Mouse (Mus musculus): ENCODE data around the gene Rdh16f2. TPM values are rescaled to one million over a fixed set of nuclear protein-coding genes. Genes with fewer than 3 reads are reported as not detected.
"Not testable (repeated sequence)": the region's sequence is repeated elsewhere in the genome, so short reads cannot be mapped to it uniquely, and the experiment has no call there.

Rdh16f2 gene
- total RNA-seq, 2 experiments from 2014 or later = not detected

DNA sequence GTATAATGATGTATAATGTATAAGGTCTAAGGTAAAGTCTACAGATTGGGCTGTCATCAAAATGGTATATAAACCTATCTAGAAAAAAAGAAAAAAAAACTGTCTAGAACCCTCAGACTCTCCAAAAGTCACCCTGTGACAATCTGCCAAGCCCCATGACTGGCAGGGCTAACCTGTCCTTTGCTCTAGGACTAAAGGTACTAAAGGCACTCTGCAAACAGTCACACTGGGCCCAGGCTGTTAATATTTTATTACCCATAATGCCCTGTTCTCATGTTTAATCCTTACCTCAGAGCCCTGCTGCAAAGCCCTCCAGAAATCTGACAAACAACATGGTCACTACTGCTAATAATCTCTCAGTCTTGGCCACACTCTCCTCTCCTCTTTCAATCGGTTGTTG, 20.3 kb downstream of the Rdh16f2 start:
- ATAC-seq (replicated peaks; ENCODE audit: low FRiP score, low TSS enrichment, poor library complexity, severe bottlenecking) = no peak

DNA sequence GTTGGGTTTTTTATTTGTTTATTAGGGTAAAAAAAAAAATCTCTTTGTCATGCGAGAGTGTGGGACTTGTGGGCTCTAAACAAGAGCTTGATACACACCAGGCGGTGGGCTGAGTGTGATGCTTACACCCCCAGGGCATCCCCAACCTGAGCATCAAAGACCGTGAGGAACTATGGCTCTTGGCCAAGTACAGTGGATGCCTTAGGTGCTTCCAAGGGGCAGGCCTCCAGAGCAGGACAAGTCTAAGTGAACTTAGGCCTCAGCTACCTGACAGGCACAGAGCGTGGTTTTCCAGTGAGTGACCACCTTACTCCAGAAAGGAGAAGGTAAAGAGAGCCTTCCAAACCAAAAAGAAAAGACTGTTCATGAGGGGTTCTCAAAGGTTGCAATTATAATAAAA, 20.7 kb downstream of the Rdh16f2 start:
- no peak for ATAC-seq (replicated peaks; ENCODE audit: low FRiP score, low TSS enrichment, poor library complexity, severe bottlenecking)

DNA sequence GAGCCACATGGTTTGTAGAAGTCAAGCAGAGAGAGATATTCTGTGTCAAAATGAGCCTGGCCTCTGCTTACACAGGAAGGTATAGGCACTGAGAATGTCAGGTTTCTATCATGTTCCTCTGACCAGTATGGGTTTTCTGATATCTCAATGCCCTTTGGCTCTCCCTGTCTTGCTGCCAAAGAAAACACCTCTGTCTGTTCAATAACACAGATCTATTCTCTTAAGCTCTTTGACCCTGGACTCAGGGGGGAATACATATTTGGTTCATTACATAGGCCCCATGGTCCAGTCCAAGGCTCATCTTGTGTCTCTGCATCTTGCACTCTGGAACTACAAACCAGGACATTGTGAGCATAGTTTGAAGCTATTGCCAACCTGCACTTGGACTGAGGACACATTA, 22.3 kb downstream of the Rdh16f2 start, which contains the start of gene Rdh7:
TSS of gene Rdh7 (minus strand) at position 213 of the 400 bp plus-strand sequence.
- no peak for ATAC-seq (replicated peaks; ENCODE audit: low FRiP score, low TSS enrichment, poor library complexity, severe bottlenecking)

DNA sequence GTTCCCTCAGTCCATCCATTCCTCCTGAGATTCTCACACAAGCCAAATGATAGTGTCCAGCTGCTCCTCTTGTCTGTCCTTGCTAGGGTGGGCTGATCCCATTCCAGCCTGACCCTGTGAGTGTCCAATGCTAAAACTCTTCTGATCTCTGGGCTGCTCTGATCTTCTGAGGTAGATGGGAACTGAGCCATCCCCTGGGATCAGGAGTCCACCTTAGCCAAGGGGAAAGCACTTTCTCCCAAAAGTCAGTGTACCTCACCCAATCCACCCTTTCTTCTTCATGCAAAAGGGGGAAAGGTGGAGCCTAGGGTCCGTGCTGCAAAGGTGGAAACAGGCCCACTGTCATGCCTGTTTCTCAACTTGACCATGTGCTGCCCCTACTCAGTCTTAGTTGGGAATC, 25.2 kb downstream of the Rdh16f2 start:
- ATAC-seq (replicated peaks; ENCODE audit: low FRiP score, low TSS enrichment, poor library complexity, severe bottlenecking) = no peak

DNA sequence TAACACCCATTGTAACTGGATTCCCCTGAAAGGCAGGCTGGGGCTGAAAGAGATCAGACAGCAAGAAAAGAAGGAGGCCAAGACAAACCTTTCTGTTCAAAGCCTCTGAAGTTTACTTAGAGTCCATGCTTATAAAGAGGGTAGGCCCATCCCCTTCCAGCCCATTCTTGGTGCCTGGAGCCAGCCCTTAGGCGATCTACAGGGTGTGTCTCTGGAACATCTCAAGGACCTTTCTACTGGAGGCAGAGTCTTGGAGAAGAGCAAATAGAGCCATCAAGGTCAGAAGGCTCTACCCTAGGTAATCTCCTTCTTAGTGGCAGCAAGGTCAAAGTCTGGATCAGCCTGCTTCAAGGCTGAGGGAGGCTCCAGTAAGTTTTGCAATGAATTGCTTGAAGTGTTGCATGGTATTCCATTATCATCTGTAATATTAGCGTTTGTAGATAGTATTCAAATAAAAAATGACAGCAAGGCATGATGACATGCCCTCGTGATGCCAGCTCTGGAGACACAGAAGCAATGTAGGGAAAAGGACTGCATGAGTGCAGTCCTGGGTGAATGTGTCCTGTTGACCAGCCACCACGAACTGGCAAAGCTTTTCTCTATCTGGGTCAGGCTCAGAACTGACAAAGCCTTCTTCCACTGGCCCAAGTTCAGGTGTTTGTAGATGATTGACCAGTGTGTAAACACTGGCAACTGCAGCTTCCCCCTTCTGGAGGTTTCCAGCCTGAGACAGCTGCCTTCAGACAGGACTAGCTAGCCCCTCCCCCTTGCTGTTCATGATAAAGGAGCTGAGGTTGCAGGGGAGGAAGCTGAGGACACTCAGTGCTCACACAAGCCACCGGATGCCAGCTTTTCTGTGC, 27.1 kb downstream of the Rdh16f2 start:
- ATAC-seq (replicated peaks; ENCODE audit: low FRiP score, low TSS enrichment, poor library complexity, severe bottlenecking) = 0 out of 2 replicates have a peak, but pooled peaks have one; percentile 45

DNA sequence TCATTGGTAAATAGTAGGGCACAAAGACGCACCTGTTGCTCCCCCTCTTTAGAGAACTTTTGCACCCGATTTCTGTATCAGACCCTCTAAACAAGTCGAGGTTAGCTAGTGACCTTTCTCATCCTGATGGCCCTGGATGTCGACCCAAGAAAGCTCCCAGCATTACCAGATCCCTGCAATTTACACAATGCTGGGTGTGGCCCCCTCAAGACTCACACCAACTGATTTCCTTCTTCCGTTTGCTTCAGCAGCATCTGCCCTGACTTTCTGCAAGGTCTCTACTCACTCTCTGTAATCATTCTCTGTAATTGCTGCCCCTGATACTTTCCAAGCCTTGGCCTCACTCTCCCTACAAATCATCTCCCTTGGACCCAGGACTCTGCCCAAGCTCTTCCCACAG, 30.4 kb downstream of the Rdh16f2 start:
- no peak for ATAC-seq (replicated peaks; ENCODE audit: low FRiP score, low TSS enrichment, poor library complexity, severe bottlenecking)

DNA sequence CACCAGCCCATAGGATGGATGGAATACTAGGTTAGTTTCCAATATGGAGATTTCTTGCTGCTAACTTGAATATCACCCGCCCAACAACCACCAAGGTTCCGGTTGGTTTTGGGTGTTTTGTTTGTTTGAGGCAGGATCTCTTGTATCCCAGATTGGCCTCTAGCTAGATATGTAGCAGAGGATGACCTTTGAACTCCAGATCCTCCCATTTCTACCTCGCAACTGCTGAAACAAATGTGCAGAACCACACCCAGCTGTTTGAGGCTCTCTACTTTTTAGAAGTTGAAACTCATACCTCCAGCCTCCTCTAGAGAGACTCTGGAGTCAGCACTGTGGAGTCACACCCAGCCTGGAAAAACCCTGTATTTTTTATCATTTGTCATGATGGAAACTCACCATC, 31.2 kb downstream of the Rdh16f2 start:
- ATAC-seq (replicated peaks; ENCODE audit: low FRiP score, low TSS enrichment, poor library complexity, severe bottlenecking) = no peak

DNA sequence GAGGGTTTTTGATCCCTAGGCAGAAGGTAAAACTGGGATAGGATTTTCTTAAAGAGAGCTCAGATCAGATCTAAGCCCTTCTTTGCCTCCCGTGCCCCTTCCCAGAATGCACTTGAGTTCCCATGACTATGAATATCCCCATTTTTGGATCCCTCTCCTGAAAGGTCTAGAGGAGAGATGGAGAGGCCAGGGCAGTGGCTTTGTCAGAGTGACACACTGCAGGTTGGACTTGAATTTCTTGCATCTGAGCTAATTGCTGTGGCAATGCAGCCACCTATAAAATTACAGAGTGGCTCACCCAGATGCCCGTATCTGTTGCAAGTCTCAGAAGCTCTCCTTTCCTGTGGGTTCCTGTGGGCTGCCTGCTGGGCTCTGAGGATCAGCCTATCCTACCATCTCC, 31.9 kb downstream of the Rdh16f2 start, which contains the start of gene Sdr9c7:
TSS of gene Sdr9c7 (plus strand) at position 301 of the 400 bp plus-strand sequence.
- ATAC-seq (replicated peaks; ENCODE audit: low FRiP score, low TSS enrichment, poor library complexity, severe bottlenecking) = no peak

DNA sequence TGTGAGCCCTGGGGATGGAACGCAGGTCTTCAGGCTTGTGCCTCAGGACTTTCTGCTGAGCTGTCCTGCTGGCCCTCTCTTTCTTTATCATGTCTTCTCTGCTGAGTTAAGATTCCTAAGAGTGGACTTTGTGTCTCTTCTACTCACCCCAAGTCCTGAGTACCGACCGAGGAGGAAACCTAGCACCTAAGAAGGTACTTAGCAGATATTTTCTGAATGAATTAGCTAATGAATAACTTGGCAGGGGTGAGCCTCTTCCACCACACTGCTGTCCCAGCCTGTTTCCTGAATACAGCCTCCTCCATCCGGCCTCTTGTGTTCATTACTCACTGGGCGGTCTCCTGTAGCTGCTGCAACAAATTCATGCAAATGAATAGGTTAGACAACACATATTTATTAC, 33.5 kb downstream of the Rdh16f2 start:
- no peak for ATAC-seq (replicated peaks; ENCODE audit: low FRiP score, low TSS enrichment, poor library complexity, severe bottlenecking)

DNA sequence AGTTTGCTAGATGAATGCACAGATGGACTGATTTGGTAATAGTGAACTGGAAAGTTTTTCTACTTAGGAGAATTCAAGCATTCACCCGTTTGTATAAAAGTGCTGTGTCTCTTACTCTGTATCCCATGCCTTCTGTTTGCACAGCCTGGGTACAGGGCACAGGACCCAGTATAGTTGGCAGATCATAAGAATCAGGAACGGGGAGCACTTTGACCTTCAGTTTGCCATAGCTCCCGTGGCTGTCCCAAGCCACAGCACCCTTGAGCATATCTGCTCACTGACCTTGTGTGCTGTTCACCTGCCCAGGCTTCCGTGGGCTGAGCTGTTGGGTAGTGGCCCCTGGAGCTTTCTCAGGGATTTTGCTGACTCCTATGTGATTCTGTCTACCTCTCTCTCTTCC, 35.5 kb downstream of the Rdh16f2 start:
- no peak for ATAC-seq (replicated peaks; ENCODE audit: low FRiP score, low TSS enrichment, poor library complexity, severe bottlenecking)

DNA sequence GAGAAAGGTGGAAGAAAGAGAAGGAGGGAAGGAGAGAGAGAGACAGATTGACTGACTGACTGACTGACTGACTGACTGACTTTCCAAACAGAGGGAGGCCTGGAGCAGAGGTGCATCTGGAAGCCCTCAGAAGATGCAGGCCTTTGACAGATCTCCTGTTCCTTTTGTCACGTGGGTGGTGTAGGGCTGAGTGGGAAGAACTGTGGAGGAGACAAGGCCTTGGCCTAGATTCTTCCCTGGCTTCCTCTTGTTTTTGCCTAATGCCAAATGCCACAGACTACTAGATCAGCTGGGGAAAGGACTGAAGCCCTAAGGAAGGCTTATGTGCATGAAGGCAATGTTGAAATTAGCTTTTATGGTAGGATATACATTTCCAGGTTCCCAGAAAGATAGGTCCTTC, 36.8 kb downstream of the Rdh16f2 start:
- no peak for ATAC-seq (replicated peaks; ENCODE audit: low FRiP score, low TSS enrichment, poor library complexity, severe bottlenecking)

DNA sequence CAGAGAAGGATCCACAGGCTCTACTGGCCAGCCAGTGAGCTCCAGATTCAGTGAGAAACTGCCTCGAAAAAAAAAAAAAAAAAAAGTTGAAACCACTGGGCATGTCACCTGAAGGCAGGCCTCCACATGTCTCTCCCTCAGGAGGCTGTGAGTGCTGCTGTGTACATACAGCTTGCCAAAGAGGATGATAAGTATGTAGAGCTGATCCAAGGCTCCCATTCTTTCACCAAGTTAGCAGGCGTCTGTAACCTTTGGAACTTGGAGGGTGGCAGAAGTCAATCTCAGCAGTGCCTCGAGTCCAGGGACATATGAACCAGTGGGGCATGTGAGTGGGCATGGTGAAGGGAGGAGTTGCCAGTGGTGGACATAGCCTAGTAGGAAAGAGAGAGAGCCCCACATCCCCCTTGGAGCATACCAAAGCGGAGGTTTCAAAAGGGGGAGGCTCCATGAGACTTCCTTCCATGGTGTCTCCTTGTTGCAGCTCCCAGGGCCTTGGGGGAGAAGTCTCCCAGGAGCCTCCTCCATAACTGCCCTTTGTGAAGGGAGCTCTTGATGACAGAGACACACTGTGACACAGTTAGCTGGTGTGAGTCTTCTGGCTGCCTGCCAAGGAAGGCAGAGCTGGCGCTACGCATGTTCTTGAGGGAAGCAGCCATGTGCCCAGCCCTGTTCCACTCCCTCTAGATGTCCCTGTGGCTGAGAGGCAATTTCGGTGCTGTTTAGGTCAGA, 38.6 kb downstream of the Rdh16f2 start:
- no peak for ATAC-seq (replicated peaks; ENCODE audit: low FRiP score, low TSS enrichment, poor library complexity, severe bottlenecking)

DNA sequence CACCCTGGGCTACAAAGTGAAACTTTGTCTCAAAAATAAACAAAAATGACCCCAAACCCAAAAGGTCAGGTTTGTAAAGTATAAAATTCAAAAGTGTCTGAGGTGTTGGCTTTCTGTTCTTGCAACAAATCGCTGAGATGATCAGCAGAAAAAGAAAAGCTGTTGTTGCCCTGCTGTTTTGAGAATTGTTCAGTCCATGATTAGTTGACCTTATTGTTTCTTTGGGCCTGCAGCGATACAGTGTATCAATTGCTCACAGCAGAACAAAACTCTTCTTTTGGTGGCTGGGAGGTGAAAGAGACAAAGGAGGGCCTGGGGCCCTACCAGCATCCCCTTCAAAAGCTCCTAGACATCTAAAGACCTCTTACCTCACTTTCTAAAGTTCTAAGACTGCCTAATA, 39.9 kb downstream of the Rdh16f2 start:
- no peak for ATAC-seq (replicated peaks; ENCODE audit: low FRiP score, low TSS enrichment, poor library complexity, severe bottlenecking)

DNA sequence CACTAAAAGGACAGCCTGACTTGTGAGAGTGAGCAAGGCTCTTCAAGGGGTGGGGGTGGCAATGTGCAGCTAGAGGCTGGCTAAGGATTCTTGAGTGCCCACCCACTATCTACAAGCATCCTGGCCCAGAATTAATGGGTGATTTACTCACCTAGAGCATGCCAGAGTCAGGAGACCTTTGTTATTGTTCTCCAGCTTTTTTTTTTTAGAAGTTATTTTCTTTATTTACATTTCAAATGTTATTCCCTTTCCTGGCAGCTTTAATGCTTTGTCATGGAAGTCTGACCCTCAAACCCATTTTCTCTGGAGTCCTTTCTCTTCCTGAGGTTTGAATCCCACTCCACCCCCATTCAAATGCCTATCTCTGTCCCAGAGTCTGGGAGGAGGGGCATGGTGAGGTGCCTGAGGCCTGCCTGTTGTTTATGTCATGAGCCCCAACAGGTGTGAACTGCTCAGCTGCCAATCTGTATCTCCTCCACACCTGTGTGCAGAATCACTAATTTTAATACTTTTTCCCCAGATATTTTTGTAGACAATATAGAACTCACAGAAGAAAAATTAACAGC, 41.2 kb downstream of the Rdh16f2 start:
- ATAC-seq (replicated peaks; ENCODE audit: low FRiP score, low TSS enrichment, poor library complexity, severe bottlenecking) = no peak

DNA sequence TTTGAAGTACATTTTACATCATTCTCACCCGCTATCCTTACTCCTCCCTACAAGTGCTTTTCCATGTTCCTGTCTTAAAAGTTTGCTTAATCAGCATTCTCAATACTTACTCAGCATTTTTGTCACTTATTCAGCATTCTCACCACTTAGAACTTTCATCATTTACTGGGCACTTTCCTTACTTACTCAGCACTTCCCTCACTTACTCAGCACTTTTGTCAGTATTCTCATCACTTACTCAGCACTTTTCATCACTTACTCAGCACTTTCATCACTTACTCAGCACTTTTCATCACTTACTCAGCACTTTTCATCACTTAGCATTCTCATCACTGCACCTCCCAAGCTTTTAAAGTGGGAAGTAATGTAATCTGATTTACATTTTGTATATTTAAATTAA, 49.3 kb downstream of the Rdh16f2 start:
- no peak for ATAC-seq (replicated peaks; ENCODE audit: low FRiP score, low TSS enrichment, poor library complexity, severe bottlenecking)

DNA sequence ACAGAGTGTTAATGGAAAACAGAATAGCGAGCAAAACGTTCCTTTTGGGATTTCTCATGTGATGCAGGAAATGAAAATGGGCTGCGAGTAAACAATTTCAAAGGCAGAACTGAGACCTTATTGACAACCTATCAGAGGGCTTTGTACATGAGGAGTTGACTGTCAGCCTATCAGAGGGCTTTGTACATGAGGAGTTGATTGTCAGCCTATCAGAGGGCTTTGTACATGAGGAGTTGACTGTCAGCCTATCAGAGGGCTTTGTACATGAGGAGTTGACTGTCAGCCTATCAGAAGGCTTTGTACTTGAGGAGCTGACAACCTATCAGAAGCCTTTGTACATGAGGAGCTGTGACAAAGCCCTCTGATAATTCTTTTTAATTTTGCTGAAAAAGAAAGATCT, 50.9 kb downstream of the Rdh16f2 start:
- not testable (repeated sequence) for ATAC-seq (replicated peaks; ENCODE audit: low FRiP score, low TSS enrichment, poor library complexity, severe bottlenecking)

DNA sequence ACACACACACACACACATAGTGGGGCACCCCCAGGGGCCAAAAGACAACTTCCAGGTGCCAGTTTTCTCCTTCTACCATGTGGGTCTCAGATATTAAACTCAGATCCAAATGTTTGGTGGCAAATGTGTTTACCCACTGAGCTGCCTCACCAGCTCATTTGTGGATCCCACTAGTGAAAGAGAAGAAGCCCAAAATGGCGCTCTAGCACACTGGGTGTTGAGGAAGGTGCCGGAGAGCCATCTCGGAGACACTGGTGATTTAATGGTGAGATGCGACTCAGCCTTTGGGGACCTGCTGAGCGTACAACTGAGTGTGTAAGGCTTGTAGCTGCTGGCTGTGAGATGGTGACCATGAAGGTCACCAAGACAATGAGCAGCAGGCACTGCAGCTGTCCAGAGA, 51.4 kb downstream of the Rdh16f2 start:
- ATAC-seq (replicated peaks; ENCODE audit: low FRiP score, low TSS enrichment, poor library complexity, severe bottlenecking) = no peak

DNA sequence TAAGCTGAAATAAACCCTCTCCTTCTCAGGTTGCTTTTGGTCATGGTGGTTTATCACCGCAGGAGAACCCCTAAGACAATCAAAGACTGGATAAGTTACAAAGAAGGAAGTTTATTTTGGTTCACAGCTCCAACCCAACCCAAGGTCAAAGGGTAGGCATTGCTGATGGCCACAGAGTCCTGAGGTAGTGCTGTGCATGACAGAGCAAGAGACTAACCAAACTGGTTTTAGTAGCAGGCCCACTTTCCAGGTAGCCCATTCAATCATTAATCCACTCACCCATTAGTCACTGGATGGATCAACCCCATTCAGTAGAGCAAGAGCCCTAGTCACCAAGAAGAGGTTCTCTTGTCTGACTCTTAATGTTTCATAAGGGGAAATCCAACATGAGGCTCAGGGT, 56.0 kb downstream of the Rdh16f2 start:
- no peak for ATAC-seq (replicated peaks; ENCODE audit: low FRiP score, low TSS enrichment, poor library complexity, severe bottlenecking)

DNA sequence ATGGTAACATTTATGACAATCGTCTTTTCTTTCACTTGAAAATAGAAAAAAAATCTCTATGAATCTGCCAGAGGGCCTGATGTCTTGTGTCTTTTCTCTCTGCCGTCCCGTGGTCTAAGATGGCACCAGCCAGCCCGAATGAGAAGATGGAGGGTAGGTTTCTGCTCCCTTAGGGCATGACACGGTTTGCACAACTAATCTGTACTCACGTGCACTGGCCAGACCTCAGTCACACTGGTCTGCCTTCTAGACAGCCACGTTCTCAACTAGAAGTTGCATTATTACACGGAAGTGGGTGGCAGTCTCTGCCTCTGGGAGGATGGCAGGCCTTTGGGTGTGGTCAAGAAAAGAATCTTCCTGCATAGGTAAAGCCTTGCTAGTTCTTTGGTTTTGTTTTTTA, 56.8 kb downstream of the Rdh16f2 start:
- no peak for ATAC-seq (replicated peaks; ENCODE audit: low FRiP score, low TSS enrichment, poor library complexity, severe bottlenecking)

DNA sequence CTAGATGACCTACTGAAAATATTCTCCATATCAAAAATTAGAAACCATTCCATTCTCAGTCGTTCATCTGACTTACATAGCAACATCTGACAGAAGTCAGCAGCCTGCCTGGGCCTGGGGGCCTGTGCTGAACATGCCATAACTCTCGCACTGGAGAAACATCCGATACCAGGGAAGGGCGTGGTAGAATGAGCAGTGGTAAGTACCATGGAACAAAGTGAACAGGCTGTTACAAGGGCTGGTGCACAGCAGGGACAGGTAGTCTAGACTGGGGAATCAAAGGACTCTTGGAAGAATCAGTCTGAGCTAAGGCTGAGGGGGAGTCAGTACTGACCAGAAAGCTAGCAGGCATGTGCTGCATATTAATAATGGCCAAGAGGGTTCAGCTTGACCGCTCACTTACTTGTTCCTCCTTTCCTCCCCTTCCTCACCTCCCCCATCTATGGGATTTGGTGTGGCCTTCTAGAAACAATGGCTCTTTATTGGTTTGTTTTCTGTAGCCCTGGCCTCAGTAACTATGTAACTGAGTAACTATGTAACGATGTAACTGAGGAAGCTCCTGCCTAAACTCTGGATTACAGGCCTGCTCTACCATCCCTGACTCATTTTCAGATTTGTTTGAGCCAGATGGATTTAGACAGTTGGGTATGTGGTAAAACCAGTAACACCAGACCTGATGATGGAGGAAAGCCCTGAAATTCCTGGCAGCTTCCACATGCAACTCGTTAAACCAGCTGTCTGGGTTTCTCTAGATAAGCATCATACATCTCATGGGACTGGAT, 58.5 kb downstream of the Rdh16f2 start:
- no peak for ATAC-seq (replicated peaks; ENCODE audit: low FRiP score, low TSS enrichment, poor library complexity, severe bottlenecking)

All from megakaryocyte-erythroid progenitor cell, adult 5-6 weeks (primary cell).